Mouse (Mus musculus) G1E (cell line): ENCODE data around the gene Ankdd1b.

Source experiments
- CTCF ChIP-seq: IDR thresholded peaks from 2 replicates; pipeline ENCODE4 v1.5.1; 2012; ENCODE audit warnings: low read depth, low read length, inconsistent platforms, mixed read lengths
- POLR2AphosphoS5 ChIP-seq: IDR thresholded peaks from 2 replicates; pipeline ENCODE4 v1.6.1; 2012; ENCODE audit warnings: low read depth, low read length, inconsistent platforms; ENCODE audit not compliant: insufficient replicate concordance

- TF ChIP-seq CTCF, result no peak
- no peak for TF ChIP-seq POLR2AphosphoS5
Observed at GRCm38 (mm10) chr13:96511893-96512292, 40.9 kb upstream of the Ankdd1b start.
